Mouse (Mus musculus): ENCODE results near the gene Acat2. TPM values are rescaled to one million over a fixed set of nuclear protein-coding genes. Genes with fewer than 3 reads are reported as not detected.
"Not testable (repeated sequence)": the region's sequence is repeated elsewhere in the genome, so short reads cannot be mapped to it uniquely, and the experiment has no call there.

Gene Acat2
- polyA plus RNA-seq, 1 experiment from 2014 or later, result 386 TPM

DNA sequence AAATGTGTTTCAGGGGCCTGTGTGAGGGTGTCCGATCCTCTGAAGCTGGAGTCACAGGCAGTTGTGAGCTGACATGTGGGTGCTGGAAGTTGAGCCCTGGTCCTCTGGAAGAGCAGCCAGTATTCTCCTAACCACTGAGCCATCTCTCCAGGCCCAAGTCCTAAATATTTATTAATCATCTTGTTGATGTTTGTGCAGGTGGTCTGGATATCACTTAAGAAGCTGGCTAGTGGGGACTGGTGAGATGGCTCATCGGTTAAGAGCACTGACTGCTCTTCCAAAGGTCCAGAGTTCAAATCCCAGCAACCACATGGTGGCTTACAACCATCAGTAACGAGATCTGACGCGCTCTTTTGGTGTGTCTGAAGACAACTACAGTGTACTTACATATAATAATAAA, 10.9 kb downstream of the Acat2 start:
- Histone ChIP-seq H3K4me2 (no peak overlapping the region), H3K9ac (no peak overlapping the region), H3K27ac (no peak overlapping the region), H3K27me3 (no peaks in the 10 kb centered on the region), H3K9me3 (no peaks in the 10 kb centered on the region), H3K4me1 (no peaks in the 10 kb centered on the region), H3K36me3 (replicated peaks) (peaks cover 72% of the 10 kb centered on the region), H3K4me3 (replicated peaks) (no peak overlapping the region)
- ATAC-seq (ENCODE audit: low FRiP score), result no peak
- WGBS, result 96% methylated on average over 5 of the region's 5 CpGs

DNA sequence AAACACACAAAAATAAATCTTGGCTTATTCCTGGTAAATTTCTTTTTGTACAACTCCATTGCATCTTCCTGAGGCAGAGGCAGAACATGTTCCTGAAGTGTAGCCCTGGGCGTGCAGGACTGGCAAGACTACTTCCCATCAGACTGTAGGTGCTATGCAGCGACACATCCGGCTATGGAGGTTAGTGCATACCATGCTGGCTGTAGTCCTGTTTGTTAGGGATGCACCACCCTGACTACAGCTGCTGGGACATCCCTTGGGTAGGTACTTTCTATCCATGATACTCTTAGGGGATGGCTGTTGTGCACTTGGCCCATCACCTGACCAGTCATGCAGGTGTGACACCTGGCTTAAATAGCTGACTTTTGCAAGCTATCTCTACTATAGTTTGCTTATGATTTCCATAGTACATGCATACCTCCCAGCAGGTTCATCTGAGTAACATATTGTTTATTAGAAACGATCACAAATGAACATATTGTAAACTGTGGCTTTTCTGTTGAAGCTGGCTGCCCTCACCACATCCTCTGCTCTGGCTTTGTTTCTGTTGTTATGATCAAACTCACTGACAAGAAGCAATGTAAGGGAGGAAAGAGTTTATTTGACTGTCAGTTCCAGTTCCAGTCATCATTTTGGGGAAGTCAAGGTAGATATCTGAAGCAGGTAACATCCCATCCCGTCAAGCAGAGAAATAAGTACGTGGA, 17.9 kb downstream of the Acat2 start:
- Histone ChIP-seq H3K9me3 (no peaks in the 10 kb centered on the region), H3K9ac (no peak overlapping the region), H3K4me1 (peaks cover 15% of the 10 kb centered on the region), H3K27me3 (peaks cover 4% of the 10 kb centered on the region; the same call in 1 of the 2 replicates), H3K36me3 (replicated peaks) (peaks cover 44% of the 10 kb centered on the region), H3K4me2 (no peak overlapping the region), H3K4me3 (replicated peaks) (no peak overlapping the region), H3K27ac (no peak overlapping the region)
- 92% methylated on average over 6 of the region's 6 CpGs for WGBS
- ATAC-seq (ENCODE audit: low FRiP score), result no peak

DNA sequence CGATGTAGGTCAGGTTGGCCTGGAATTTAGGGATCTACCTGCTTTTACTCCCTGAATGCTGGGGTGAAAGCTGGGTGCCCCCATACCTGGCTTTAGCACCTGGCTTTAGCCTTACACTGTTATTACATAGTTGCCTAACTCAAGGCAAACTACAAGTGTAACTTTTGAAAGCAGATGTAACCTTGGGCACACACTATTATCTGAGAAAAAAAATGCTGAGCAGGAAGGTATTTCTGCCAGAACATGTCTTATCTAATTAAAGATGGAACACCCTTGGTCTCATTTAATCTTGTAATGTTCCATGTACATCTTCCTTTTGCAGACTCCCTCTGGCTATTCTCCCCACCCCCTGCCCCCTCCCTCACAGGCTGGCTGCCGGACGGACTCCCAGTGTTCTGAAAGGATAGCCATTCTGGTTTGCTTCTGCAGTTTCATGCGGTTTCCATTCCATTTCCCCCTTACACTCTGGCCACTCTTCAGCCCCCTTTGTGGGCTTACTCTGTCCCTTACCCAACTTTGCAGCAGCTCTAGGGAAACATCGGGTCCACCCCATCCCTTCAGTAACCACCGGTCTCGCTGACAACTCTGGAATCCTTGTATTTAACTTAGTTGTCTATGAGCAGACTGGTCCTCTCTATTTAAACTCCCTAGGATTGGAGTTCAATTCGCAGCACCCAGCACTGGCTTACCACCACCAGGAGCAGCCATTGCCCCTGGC, 18.8 kb downstream of the Acat2 start:
- H3K36me3 ChIP-seq (replicated peaks), result peaks cover 39% of the 10 kb centered on the region
- no peak overlapping the region for H3K4me3 ChIP-seq (replicated peaks)
- no peak overlapping the region for H3K27ac ChIP-seq
- no peak overlapping the region for H3K9ac ChIP-seq
- peaks cover 17% of the 10 kb centered on the region for H3K4me1 ChIP-seq
- no peaks in the 10 kb centered on the region for H3K9me3 ChIP-seq
- ATAC-seq (ENCODE audit: low FRiP score), result no peak
- no peak overlapping the region for H3K4me2 ChIP-seq
- 81% methylated on average over 8 of the region's 8 CpGs for WGBS
- H3K27me3 ChIP-seq, result peaks cover 4% of the 10 kb centered on the region; the same call in 1 of the 2 replicates

DNA sequence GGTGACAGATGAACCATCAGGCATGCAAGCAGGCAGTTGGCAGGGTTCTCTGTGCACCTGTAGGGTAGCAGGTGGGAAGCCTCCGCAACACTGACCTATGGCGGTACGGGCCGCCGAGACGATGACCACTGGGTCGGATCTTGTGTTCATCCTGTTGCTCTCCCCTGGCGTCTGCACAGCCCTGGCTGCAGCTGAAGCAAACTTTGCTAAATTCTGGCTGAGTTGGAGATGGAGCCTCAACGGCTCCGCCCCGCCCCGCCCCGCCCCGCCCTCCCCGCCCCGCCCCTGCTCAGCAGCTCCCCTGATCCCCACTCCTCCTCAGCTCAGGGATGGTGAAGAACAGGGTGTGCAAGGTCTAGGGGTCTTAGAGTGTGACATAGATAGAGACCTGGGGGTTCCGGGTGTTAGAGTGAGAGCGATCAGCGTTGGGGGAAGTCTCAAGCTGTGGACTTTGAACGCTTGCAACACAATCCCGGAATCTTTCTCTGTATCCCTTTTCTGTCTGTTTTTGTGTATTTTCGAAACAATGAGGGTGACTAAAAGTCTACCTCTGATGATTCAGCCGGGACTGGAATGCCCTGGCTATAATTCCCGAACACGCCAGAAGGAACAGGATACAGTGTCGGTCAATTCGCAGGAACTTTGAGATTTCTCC, 20.3 kb downstream of the Acat2 start, which contains the start of gene Acat3:
Acat3 (minus strand) TSS at position 450 of the 655 bp plus-strand sequence.
- 0 out of 2 replicates have a peak within 1 kb of the TSS, but pooled peaks have one; percentile 38 for H3K9ac ChIP-seq
- ATAC-seq (ENCODE audit: low FRiP score), result peak; percentile 44; the same call in 1 of the 2 replicates
- H3K4me1 ChIP-seq, result peaks cover 17% of the 10 kb centered on the region
- H3K27me3 ChIP-seq, result peaks cover 4% of the 10 kb centered on the region; the same call in 1 of the 2 replicates
- peak within 1 kb of the TSS; percentile 50 for H3K4me2 ChIP-seq
- peak within 1 kb of the TSS; percentile 28 for H3K4me3 ChIP-seq (replicated peaks)
- no peak within 1 kb of the TSS for H3K27ac ChIP-seq
- peaks cover 27% of the 10 kb centered on the region for H3K36me3 ChIP-seq (replicated peaks)
- H3K9me3 ChIP-seq, result no peaks in the 10 kb centered on the region
- WGBS, result 17% methylated on average over 27 of the region's 27 CpGs

DNA sequence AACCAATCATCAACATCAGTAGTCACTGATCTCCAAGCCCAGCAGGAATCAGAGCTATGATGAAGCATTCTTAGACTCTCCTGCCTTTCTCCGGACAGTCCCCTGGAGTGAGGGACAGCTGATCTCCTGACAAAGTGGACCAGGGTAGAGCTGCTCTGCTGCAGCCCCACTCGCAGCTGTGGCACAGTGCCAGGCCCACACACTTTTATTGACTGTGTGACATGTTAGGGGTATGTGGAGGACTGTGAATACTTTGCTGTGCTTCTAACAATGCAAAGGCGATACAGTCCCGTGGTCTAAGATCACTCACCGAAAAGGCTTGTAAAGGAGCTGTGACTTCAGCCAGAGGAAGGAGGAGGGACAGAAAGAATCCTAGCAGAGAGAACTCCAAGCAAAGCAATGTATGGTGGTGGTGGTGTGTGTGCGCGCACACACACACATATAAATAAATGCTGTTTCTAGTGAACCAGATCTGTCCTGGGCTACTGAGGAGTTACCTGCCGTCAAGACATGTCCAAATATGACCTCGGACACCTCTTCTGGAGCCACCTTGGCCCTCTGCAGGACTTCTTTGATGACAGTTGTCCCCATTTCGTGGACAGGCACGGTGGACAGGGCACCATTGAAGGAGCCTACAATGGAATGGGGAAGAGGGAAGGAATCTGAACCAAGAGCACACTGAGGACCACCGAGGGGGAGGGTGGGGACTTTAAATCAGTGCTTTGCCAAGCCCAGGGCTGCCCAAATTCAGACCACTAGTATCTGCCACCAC, 21.0 kb downstream of the Acat2 start:
- Histone ChIP-seq H3K4me3 (replicated peaks) (peak overlapping the region; percentile 28; the same call in 1 of the 2 replicates), H3K4me1 (peaks cover 17% of the 10 kb centered on the region), H3K4me2 (peak overlapping the region; percentile 50), H3K36me3 (replicated peaks) (peaks cover 20% of the 10 kb centered on the region)
- not testable (repeated sequence) for H3K27ac ChIP-seq, H3K9ac ChIP-seq, H3K27me3 ChIP-seq, H3K9me3 ChIP-seq
- 33% methylated on average over 2 of the region's 12 CpGs for WGBS
- peak; percentile 40; the same call in 1 of the 2 replicates for ATAC-seq (ENCODE audit: low FRiP score)

DNA sequence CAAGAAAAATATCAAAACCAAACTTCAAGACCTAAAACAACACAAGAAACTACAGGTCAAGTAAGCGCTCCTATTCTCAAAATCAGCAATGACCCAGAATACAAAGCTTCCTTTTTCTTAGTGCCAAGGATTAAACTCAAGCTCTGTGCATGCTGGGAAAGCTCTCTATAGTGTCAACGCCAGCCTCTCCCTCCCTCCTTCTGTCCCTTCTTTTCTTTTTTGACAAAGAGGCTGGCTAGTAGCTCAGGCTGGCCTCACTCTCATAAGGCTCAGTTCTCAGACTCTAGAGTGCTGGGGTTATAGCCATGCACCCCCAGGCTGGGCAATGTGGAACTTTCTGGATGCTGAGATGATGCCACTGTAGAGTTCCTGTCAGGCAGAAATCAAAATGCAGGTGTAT, 22.5 kb downstream of the Acat2 start:
- H3K27ac ChIP-seq, result no peak overlapping the region
- H3K9me3 ChIP-seq, result no peaks in the 10 kb centered on the region
- peaks cover 8% of the 10 kb centered on the region for H3K36me3 ChIP-seq (replicated peaks)
- H3K9ac ChIP-seq, result no peak overlapping the region
- peaks cover 4% of the 10 kb centered on the region; the same call in 1 of the 2 replicates for H3K27me3 ChIP-seq
- H3K4me1 ChIP-seq, result peaks cover 17% of the 10 kb centered on the region
- no peak overlapping the region for H3K4me3 ChIP-seq (replicated peaks)
- 8% methylated on average over 2 of the region's 2 CpGs for WGBS
- H3K4me2 ChIP-seq, result no peak overlapping the region
- no peak for ATAC-seq (ENCODE audit: low FRiP score)

DNA sequence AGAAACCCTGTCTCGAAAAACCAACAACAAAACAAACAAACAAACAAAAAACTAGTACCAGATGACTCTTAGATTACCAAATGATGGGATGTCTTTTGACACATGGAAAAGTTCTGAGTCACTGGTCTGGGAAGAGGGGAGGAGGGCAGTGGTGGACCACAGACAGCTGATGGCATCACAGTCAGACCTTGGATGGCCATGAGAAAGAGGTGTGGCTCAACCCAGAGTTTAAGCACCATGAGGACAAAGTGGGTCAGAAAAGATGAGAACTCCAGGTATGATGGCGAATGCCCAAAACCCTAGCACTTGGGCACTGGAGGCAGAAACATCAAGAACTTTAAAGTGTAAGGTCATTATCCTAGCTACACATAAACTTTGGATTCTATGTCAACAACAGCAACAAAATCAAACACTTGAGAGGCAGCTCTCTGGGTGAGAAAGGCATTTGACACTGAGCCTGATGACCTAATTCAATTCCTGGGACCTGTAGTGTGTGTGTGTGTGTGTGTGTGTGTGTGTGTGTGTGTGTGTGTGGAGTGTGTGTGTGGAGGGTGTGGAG, 23.1 kb downstream of the Acat2 start:
- peaks cover 4% of the 10 kb centered on the region; the same call in 1 of the 2 replicates for H3K27me3 ChIP-seq
- H3K36me3 ChIP-seq (replicated peaks), result peaks cover 3% of the 10 kb centered on the region
- WGBS, result 87% methylated on average over 2 of the region's 2 CpGs
- no peak overlapping the region for H3K27ac ChIP-seq
- ATAC-seq (ENCODE audit: low FRiP score), result no peak
- no peak overlapping the region for H3K4me3 ChIP-seq (replicated peaks)
- no peak overlapping the region for H3K4me2 ChIP-seq
- H3K9ac ChIP-seq, result no peak overlapping the region
- H3K4me1 ChIP-seq, result peaks cover 17% of the 10 kb centered on the region
- H3K9me3 ChIP-seq, result no peaks in the 10 kb centered on the region

DNA sequence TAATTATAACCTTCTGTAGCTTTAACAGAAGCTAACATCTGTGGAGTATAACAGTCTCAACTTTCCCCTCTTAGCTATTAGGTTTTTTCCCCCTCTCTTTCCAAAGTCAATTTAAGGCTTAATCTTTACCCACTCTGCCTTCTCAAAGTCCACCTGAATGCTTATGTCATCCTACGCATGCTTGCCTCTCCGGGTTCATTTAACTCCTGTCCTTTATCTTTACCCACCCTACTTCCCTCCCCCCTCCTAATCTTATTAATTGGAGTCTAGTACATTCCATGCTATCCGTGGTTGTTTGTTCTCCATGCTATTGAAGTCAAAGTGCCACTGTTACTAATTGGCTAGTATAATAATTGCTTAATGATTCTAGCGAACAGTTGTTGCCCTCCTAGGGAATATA, 24.8 kb downstream of the Acat2 start:
- Histone ChIP-seq H3K27me3 (no peaks in the 10 kb centered on the region), H3K36me3 (replicated peaks) (no peaks in the 10 kb centered on the region), H3K4me1 (peaks cover 17% of the 10 kb centered on the region), H3K4me3 (replicated peaks) (no peak overlapping the region), H3K27ac (no peak overlapping the region), H3K9ac (no peak overlapping the region), H3K9me3 (no peaks in the 10 kb centered on the region), H3K4me2 (no peak overlapping the region)
- no peak for ATAC-seq (ENCODE audit: low FRiP score)
- WGBS, result 10% methylated on average over 4 of the region's 4 CpGs

DNA sequence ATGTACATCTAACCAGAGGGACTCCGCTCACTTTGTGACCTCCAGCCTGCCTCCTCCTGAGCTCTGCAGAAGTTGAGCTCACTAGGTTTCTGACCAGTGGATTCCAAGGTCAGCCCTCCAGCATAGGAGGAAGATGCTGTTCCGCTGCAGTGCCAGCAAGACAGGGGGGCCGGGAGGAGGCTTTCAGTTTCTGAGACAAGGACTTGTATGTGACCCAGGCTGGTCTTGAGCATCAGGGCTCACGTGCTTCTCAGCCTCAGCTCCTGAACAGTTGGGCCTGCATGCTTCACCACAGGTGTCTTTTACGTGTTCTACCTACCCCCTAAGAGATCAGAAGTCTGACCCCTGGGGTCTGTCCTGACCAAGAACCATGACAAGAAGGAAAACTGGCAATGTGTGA, 29.0 kb downstream of the Acat2 start:
- H3K4me2 ChIP-seq; H3K36me3 ChIP-seq (replicated peaks); ATAC-seq (ENCODE audit: low FRiP score); H3K9me3 ChIP-seq; H3K4me1 ChIP-seq; H3K9ac ChIP-seq; H3K27ac ChIP-seq; H3K4me3 ChIP-seq (replicated peaks); H3K27me3 ChIP-seq: not testable (repeated sequence)
- 89% methylated on average over 5 of the region's 5 CpGs for WGBS

DNA sequence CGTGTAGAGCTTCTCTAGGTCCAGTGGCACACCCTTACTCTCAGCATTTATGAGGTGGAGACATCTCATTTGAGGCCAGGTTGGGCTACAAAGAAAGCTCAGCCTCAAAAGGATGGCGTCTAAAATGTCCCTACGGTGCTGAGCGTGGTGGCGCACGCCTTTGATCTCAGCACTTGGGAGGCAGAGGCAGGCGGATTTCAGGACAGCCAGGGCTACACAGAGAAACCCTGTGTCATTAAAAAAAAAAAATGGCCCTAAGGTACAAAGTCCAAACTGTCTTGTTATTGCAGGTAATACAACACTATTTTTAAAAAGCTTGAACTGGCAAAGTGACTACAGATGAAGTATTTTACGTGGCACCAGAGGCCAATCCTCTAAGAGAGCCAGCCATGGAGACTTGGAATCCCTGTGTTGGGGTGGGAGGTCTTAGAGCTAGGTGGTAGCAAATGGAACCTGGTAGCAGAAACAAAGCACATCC, 34.8 kb downstream of the Acat2 start:
- WGBS, result 88% methylated on average over 8 of the region's 8 CpGs
- ATAC-seq (ENCODE audit: low FRiP score), result no peak
- no peaks in the 10 kb centered on the region for H3K27me3 ChIP-seq
- H3K36me3 ChIP-seq (replicated peaks), result peaks cover 62% of the 10 kb centered on the region
- no peak overlapping the region for H3K4me3 ChIP-seq (replicated peaks)
- no peaks in the 10 kb centered on the region for H3K4me1 ChIP-seq
- H3K4me2 ChIP-seq, result no peak overlapping the region
- no peak overlapping the region for H3K9ac ChIP-seq
- no peak overlapping the region for H3K27ac ChIP-seq
- no peaks in the 10 kb centered on the region for H3K9me3 ChIP-seq

DNA sequence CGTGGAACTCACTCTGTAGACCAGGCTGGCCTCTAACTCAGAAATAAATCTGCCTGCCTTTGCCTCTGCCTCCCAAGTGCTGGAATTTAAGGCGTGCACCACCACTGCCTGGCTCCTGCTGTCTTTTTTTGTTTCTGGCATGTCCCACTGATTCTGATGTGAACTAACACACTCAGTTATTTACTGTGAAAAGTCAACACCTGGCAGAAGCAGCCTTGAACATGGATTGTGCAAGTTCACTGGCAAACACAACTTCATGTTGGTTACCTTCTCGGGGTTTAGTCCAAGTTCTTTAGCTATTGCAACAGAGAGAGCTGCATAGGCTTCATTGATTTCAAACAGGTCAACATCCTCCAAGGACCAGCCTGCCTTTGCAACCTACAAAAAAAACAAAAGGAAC, 35.5 kb downstream of the Acat2 start:
- no peak overlapping the region for H3K4me3 ChIP-seq (replicated peaks)
- no peak overlapping the region for H3K4me2 ChIP-seq
- no peak for ATAC-seq (ENCODE audit: low FRiP score)
- no peaks in the 10 kb centered on the region for H3K27me3 ChIP-seq
- no peaks in the 10 kb centered on the region for H3K4me1 ChIP-seq
- no peaks in the 10 kb centered on the region for H3K9me3 ChIP-seq
- no peak overlapping the region for H3K9ac ChIP-seq
- H3K36me3 ChIP-seq (replicated peaks), result peaks cover 70% of the 10 kb centered on the region
- no peak overlapping the region for H3K27ac ChIP-seq
- whole genome bisulfite sequencing, result 89% methylated on average over 3 of the region's 3 CpGs

Data from forebrain, embryonic 12.5 days (tissue).